Mouse (Mus musculus): ENCODE measurements at regions not wholly inside any gene's neighbourhood (a gene's known extent, or its start where the extent isn't known, plus 50 kb on each side); places are given as distances from the start of the nearest gene placed in this dataset.

DNA sequence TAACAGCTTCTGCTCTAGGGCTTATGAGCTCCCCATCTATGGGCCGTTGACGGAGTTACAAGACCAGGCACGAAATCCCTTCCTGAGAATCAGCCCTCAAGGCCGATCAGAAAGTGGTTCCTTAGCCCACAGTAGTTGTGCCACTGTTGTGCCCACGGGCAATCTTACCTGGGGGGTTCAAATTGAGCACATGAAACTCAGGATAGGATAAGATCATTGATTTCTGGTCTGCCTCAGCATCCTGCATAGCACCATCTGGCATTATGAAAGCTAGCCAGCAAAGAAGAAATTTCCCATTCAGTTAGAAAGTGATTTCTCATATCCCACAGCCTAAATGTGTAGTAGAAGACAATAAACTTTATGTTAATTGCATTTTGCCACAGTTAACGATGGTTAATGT, 379.6 kb upstream of the Npvf start:
- 91% methylated on average over 6 of the region's 6 CpGs for WGBS
- H3K27ac ChIP-seq (replicated peaks; ENCODE audit: insufficient read depth, low read depth, low read length) = no peak overlapping the region
- DNase-seq (ENCODE audit: extremely low read depth, low read depth, low spot score) = no peak
- no peak overlapping the region for H3K9ac ChIP-seq (ENCODE audit: low read depth, low read length)
- no peak for TF ChIP-seq CTCF (IDR thresholded peaks at IDR 0.05; ENCODE audit: low read depth, low read length)
- no peak for TF ChIP-seq POLR2A (IDR thresholded peaks at IDR 0.05; ENCODE audit: extremely low read depth, insufficient read depth, low read length)
- H3K79me2 ChIP-seq (ENCODE audit: control insufficient read depth, insufficient read depth, low read length) = no peaks in the 10 kb centered on the region
- H3K36me3 ChIP-seq (ENCODE audit: control insufficient read depth, insufficient read depth, low read length) = no peaks in the 10 kb centered on the region
- H3K4me3 ChIP-seq (ENCODE audit: insufficient read depth, low read depth, low read length) = no peak overlapping the region
- peaks cover 3% of the 10 kb centered on the region; the same call in 1 of the 2 replicates for H3K4me1 ChIP-seq (ENCODE audit: control insufficient read depth, insufficient read depth, low read length)
- H3K27me3 ChIP-seq (ENCODE audit: control insufficient read depth, insufficient read depth, low read length) = no peaks in the 10 kb centered on the region

DNA sequence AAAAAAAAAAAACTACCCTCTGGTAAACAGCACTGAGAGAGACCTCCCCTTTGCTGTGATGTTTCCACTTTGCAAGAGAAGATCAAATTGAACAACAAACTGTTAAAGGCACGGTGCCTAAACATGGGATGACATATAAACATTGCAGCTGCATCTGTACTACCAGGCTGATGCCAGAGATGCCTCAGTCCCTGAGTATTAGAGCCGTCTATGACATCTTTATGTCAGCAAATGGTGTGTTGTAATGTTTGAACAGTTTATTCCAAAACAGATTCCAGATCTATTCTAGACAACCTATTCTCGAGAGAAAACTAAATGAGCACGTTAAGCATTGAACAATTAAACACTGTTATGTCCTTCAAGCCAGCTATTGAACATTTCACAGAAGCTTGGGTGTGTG, 381.8 kb upstream of the Npvf start:
- Histone ChIP-seq H3K27ac (replicated peaks; ENCODE audit: insufficient read depth, low read depth, low read length) (no peak overlapping the region), H3K4me3 (ENCODE audit: insufficient read depth, low read depth, low read length) (no peak overlapping the region), H3K79me2 (ENCODE audit: control insufficient read depth, insufficient read depth, low read length) (no peaks in the 10 kb centered on the region), H3K36me3 (ENCODE audit: control insufficient read depth, insufficient read depth, low read length) (no peaks in the 10 kb centered on the region), H3K27me3 (ENCODE audit: control insufficient read depth, insufficient read depth, low read length) (no peaks in the 10 kb centered on the region), H3K9ac (ENCODE audit: low read depth, low read length) (no peak overlapping the region), H3K4me1 (ENCODE audit: control insufficient read depth, insufficient read depth, low read length) (peaks cover 3% of the 10 kb centered on the region; the same call in 1 of the 2 replicates)
- no peak for DNase-seq (ENCODE audit: extremely low read depth, low read depth, low spot score)
- TF ChIP-seq POLR2A (IDR thresholded peaks at IDR 0.05; ENCODE audit: extremely low read depth, insufficient read depth, low read length) = no peak
- TF ChIP-seq CTCF (IDR thresholded peaks at IDR 0.05; ENCODE audit: low read depth, low read length) = no peak
- WGBS = 21% methylated on average over 4 of the region's 4 CpGs

DNA sequence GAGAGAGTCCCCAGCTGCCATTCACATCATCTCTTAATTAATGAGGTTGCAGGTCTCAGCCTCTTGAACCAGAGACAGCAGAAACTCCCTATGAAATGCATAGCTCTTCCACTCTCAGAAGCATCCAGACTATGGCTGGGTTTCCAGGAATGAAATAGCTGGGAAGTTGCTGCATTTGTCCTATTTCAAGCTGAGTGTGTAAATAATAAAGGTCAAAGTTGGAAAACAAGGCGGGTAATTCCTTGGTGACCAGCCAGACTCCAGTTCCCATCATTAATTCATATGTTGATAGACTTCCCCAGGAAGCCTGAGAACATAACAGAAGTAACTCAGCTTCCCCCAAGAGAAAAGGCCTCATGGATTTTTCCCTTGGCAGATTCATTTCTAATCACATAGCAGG, 382.3 kb upstream of the Npvf start:
- WGBS = 10% methylated on average over 1 of the region's 1 CpGs
- peak; percentile 57 for DNase-seq (ENCODE audit: extremely low read depth, low read depth, low spot score)
- Histone ChIP-seq H3K79me2 (ENCODE audit: control insufficient read depth, insufficient read depth, low read length) (no peaks in the 10 kb centered on the region), H3K36me3 (ENCODE audit: control insufficient read depth, insufficient read depth, low read length) (no peaks in the 10 kb centered on the region), H3K27me3 (ENCODE audit: control insufficient read depth, insufficient read depth, low read length) (no peaks in the 10 kb centered on the region), H3K4me1 (ENCODE audit: control insufficient read depth, insufficient read depth, low read length) (peaks cover 3% of the 10 kb centered on the region; the same call in 1 of the 2 replicates), H3K4me3 (ENCODE audit: insufficient read depth, low read depth, low read length) (no peak overlapping the region), H3K27ac (replicated peaks; ENCODE audit: insufficient read depth, low read depth, low read length) (no peak overlapping the region), H3K9ac (ENCODE audit: low read depth, low read length) (no peak overlapping the region)
- TF ChIP-seq POLR2A (IDR thresholded peaks at IDR 0.05; ENCODE audit: extremely low read depth, insufficient read depth, low read length) (no peak), CTCF (IDR thresholded peaks at IDR 0.05; ENCODE audit: low read depth, low read length) (no peak)

DNA sequence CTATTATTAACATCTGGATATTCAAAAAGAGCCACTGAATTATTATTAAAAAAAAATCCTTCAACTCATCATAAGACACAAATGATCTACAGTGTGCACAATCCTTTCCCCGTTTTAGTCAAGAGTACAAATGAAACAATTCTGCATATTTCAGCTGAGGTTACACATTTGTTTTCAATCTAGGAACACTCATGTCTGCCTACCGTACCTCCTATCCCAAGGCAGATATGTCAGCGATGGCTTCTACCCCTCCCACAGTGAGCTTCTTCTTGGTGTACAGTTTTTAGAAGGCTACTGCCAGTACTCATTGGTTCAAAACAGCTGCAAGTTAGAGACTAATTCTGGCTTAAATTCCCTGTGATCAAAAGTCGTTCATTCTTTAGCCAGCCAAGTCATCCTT, 382.7 kb upstream of the Npvf start:
- no peak overlapping the region for H3K9ac ChIP-seq (ENCODE audit: low read depth, low read length)
- no peak for TF ChIP-seq CTCF (IDR thresholded peaks at IDR 0.05; ENCODE audit: low read depth, low read length)
- no peak for TF ChIP-seq POLR2A (IDR thresholded peaks at IDR 0.05; ENCODE audit: extremely low read depth, insufficient read depth, low read length)
- no peaks in the 10 kb centered on the region for H3K36me3 ChIP-seq (ENCODE audit: control insufficient read depth, insufficient read depth, low read length)
- no peak for DNase-seq (ENCODE audit: extremely low read depth, low read depth, low spot score)
- 72% methylated on average over 4 of the region's 4 CpGs for WGBS
- peaks cover 3% of the 10 kb centered on the region; the same call in 1 of the 2 replicates for H3K4me1 ChIP-seq (ENCODE audit: control insufficient read depth, insufficient read depth, low read length)
- H3K27ac ChIP-seq (replicated peaks; ENCODE audit: insufficient read depth, low read depth, low read length) = 0 out of 2 replicates have a peak overlapping the region, but pooled peaks have one; percentile 25
- H3K79me2 ChIP-seq (ENCODE audit: control insufficient read depth, insufficient read depth, low read length) = no peaks in the 10 kb centered on the region
- no peaks in the 10 kb centered on the region for H3K27me3 ChIP-seq (ENCODE audit: control insufficient read depth, insufficient read depth, low read length)
- H3K4me3 ChIP-seq (ENCODE audit: insufficient read depth, low read depth, low read length) = no peak overlapping the region

- Histone ChIP-seq H3K36me3 (ENCODE audit: control insufficient read depth, insufficient read depth, low read length) (no peaks in the 10 kb centered on the region), H3K4me3 (ENCODE audit: insufficient read depth, low read depth, low read length) (no peak overlapping the region), H3K27me3 (ENCODE audit: control insufficient read depth, insufficient read depth, low read length) (no peaks in the 10 kb centered on the region), H3K79me2 (ENCODE audit: control insufficient read depth, insufficient read depth, low read length) (no peaks in the 10 kb centered on the region), H3K27ac (replicated peaks; ENCODE audit: insufficient read depth, low read depth, low read length) (no peak overlapping the region), H3K4me1 (ENCODE audit: control insufficient read depth, insufficient read depth, low read length) (peaks cover 3% of the 10 kb centered on the region; the same call in 1 of the 2 replicates), H3K9ac (ENCODE audit: low read depth, low read length) (no peak overlapping the region)
- DNase-seq (ENCODE audit: extremely low read depth, low read depth, low spot score) = no peak
- TF ChIP-seq POLR2A (IDR thresholded peaks at IDR 0.05; ENCODE audit: extremely low read depth, insufficient read depth, low read length) = no peak
- no peak for TF ChIP-seq CTCF (IDR thresholded peaks at IDR 0.05; ENCODE audit: low read depth, low read length)
- 94% methylated on average over 20 of the region's 20 CpGs for WGBS
Observed at GRCm38 (mm10) chr6:51039486-51040180, 385.4 kb upstream of the Npvf start.

GRCm38 (mm10) chr6:51043970-51044369, 388.5 kb upstream of the Nfe2l3 start:
- 93% methylated on average over 7 of the region's 7 CpGs for WGBS
- no peak for TF ChIP-seq POLR2A (IDR thresholded peaks at IDR 0.05; ENCODE audit: extremely low read depth, insufficient read depth, low read length)
- TF ChIP-seq CTCF (IDR thresholded peaks at IDR 0.05; ENCODE audit: low read depth, low read length) = no peak
- no peak for DNase-seq (ENCODE audit: extremely low read depth, low read depth, low spot score)
- Histone ChIP-seq H3K36me3 (ENCODE audit: control insufficient read depth, insufficient read depth, low read length) (no peaks in the 10 kb centered on the region), H3K27ac (replicated peaks; ENCODE audit: insufficient read depth, low read depth, low read length) (no peak overlapping the region), H3K4me1 (ENCODE audit: control insufficient read depth, insufficient read depth, low read length) (no peaks in the 10 kb centered on the region), H3K4me3 (ENCODE audit: insufficient read depth, low read depth, low read length) (no peak overlapping the region), H3K27me3 (ENCODE audit: control insufficient read depth, insufficient read depth, low read length) (no peaks in the 10 kb centered on the region), H3K9ac (ENCODE audit: low read depth, low read length) (no peak overlapping the region), H3K79me2 (ENCODE audit: control insufficient read depth, insufficient read depth, low read length) (no peaks in the 10 kb centered on the region)
